Mouse (Mus musculus): Measurements from ENCODE around the gene Macrod2.

The Macrod2 gene

GRCm38 (mm10) chr2:140592537-140593261, 197.6 kb downstream of the Macrod2 start:
- no peak for DNase-seq

GRCm38 (mm10) chr2:140596906-140597305, 201.8 kb downstream of the Macrod2 start:
- no peak for DNase-seq

GRCm38 (mm10) chr2:140615451-140615850, 220.3 kb downstream of the Macrod2 start:
- DNase-seq: no peak

DNA sequence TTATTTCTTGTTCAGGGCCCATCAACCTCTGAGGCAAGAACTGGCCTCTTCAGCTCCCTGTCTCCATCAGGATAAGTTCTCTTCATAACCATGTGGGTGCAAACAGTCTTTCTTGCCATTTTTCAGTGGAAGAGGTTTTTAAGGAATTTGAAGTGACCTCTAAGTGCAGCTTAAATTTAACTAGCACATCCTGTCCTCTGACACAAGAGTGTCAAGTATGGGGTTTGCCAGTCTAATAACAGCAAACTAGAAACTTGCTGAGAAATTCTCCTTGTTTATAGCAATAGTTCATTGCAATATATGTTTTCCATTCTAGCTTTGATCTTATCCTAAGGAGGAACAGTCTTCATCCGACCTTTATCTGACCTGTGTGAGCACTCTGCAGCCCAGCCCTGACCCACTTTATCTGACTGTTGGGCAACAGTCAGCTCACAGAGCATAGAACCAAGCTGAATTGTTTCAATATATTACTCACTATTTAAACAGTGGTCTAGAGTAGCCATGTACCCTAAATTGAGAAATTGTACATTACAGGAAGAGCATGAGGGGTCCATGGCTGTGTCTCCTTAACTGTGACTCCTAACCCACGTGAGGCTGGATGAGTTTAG, 226.7 kb downstream of the Macrod2 start:
- no peak for DNase-seq

DNA sequence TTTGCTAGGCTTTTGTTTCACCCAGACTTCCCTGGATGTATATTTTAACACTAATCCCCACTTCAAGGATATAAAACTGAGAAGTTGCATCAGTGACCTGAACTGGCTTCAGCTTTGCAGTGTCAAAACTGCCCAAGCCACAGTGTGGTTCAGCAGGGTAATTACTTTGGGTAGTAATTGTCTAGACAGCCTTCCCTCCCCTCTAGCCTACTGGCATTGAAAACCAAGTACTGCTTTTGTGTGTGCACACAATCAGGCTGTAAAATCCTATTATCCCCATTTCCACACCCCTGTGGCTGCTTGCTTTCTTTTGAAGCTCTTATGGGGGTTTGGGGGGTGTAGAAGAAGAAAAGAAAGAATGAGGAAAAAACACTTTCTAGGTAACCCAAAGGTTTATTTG, 258.4 kb downstream of the Macrod2 start:
- no peak for DNase-seq

GRCm38 (mm10) chr2:140653978-140654377, 258.9 kb downstream of the Macrod2 start:
- no peak for DNase-seq

- DNase-seq: no peak
Measured at GRCm38 (mm10) chr2:140662673-140663072, 267.6 kb downstream of the Macrod2 start.

DNA sequence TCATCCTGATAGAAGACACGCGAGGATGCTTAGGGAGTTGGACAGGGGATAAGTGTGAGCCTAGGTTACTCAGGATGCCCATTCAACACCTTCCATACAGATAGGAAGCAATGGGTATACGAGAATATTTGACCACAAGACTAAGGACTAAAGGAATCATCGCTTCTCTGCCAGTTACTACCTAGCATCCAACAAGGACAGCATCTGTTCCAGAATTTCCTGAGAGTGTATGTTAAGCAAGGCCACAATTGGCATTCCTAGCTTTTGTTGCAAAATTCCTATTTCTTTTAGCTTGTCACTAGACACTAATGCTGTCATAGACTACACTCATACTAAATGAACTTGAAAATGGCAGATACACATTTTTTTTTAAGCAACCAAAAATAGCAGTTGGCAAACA, 269.3 kb downstream of the Macrod2 start:
- DNase-seq: no peak

- no peak for DNase-seq
Measured at GRCm38 (mm10) chr2:140666846-140667245, 271.7 kb downstream of the Macrod2 start.

- no peak for DNase-seq
Measured at GRCm38 (mm10) chr2:140667261-140668047, 272.3 kb downstream of the Macrod2 start.

GRCm38 (mm10) chr2:140668311-140668710, 273.2 kb downstream of the Macrod2 start:
- peak; percentile 70 for DNase-seq

- no peak for DNase-seq
Measured at GRCm38 (mm10) chr2:140669081-140669480, 274.0 kb downstream of the Macrod2 start.

- DNase-seq: no peak
Measured at GRCm38 (mm10) chr2:140669786-140670185, 274.7 kb downstream of the Macrod2 start.

DNA sequence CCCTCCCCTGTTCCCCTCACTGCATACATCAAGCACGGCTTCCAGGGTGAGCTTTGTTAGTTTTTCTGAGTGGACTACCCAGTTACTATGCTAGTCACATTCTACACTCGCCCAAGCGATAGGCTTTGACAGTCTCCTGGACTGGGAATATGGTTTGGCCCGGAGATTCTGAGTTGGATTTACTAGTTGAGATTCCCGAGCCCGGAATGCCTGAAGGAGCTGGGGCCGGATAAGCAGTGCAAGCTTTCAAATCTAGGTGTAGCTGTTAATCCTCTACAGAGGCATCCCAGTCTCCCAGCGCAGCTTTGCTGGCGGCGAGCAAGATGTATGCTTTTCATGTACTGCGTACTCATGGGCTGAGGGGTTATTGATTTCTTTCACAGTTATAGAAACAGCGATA, 275.3 kb downstream of the Macrod2 start:
- peak; percentile 52 for DNase-seq

GRCm38 (mm10) chr2:140670963-140671702, 276.0 kb downstream of the Macrod2 start, which contains the start of gene Flrt3:
Gene Flrt3 (minus strand): TSS chr2:140671469.
- peak; percentile 90 for DNase-seq

- no peak for DNase-seq
Measured at GRCm38 (mm10) chr2:140673466-140673865, 278.4 kb downstream of the Macrod2 start.

GRCm38 (mm10) chr2:140676728-140677127, 281.6 kb downstream of the Macrod2 start:
- DNase-seq: no peak

- DNase-seq: no peak
Measured at GRCm38 (mm10) chr2:140690906-140691305, 295.8 kb downstream of the Macrod2 start.

GRCm38 (mm10) chr2:140691403-140691802, 296.3 kb downstream of the Macrod2 start:
- no peak for DNase-seq

GRCm38 (mm10) chr2:140692461-140692860, 297.4 kb downstream of the Macrod2 start:
- DNase-seq: no peak

DNA sequence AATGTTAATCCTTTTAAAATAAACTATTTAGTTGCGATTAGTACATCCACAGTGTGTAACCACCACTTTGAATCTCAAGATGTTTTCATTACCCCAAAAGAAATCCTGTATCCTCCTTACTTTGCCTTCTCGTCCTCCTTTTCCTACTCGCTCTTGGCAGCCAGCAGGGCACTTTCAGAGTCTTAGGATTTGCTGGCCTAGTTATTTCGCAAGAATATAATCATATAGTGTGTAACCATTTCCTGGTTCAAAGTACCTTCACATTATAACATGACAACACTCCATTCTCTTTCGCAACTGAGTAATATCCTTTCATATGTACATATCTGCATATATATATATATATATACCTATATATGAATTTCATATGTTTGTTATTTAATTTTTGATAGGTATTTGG, 298.7 kb downstream of the Macrod2 start:
- DNase-seq: no peak

- DNase-seq: no peak
Measured at GRCm38 (mm10) chr2:140698585-140698984, 303.5 kb downstream of the Macrod2 start.

DNA sequence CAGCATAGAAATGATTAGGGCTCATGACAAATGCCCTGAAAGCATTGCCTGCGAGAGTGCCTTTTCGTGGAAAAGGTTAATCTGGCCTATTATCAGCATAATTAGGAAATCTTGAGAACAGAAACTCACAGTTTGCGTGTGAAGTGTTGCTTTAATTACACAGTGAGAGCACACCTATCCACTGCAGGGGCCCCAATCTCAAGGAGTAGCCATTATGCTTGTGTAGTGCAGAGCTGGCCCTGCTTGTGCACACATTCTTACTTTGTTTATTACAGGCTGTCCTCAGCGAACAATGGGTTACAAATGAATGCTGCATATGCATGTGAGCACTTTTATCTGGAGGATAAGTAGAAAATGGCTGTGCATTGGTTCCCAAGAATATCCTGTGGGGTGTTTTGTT, 308.3 kb downstream of the Macrod2 start:
- no peak for DNase-seq

Data from cerebellum, adult 11 months (tissue).